Mouse (Mus musculus) cerebellum, adult 2 months (tissue): ENCODE measurements around the gene Rgs12. TPM values are rescaled to one million over a fixed set of nuclear protein-coding genes. Genes with fewer than 3 reads are reported as not detected.

Experiments
- DNase-seq, 2 experiments: peaks; one replicate each; pipeline ENCODE4 v3.0.0; 2021
- H3K27ac ChIP-seq: fragments of 200-500 bp; 2 replicates; pipeline ENCODE4 v1.5.1; 2012; ENCODE audit warnings: low read length, control low read depth, inconsistent platforms; ENCODE audit not compliant: insufficient read depth
- H3K27me3 ChIP-seq: fragments of 200-500 bp; 2 replicates; pipeline ENCODE4 v1.6.1; 2012; ENCODE audit warnings: inconsistent platforms, mild to moderate bottlenecking, low read length, moderate library complexity; ENCODE audit not compliant: control insufficient read depth, insufficient read depth
- H3K4me1 ChIP-seq: fragments of 200-500 bp; 2 replicates; pipeline ENCODE4 v1.6.1; 2011; ENCODE audit warnings: low read length; ENCODE audit not compliant: control insufficient read depth, insufficient read depth
- H3K4me3 ChIP-seq: fragments of 200-500 bp; replicated peaks from 2 replicates; pipeline ENCODE3; 2011; ENCODE audit warnings: mild to moderate bottlenecking, low read depth, low read length, control low read depth; ENCODE audit not compliant: insufficient read depth
- CTCF ChIP-seq: fragments of 200-500 bp; IDR thresholded peaks from 2 replicates; pipeline ENCODE4 v1.5.1; 2011; ENCODE audit warnings: low read depth, mild to moderate bottlenecking, control low read depth, low read length, moderate library complexity, borderline replicate concordance; ENCODE audit not compliant: insufficient read depth
- POLR2A ChIP-seq: fragments of 200-500 bp; IDR thresholded peaks from 2 replicates; pipeline ENCODE4 v1.6.1; 2011; ENCODE audit warnings: low read length, control low read depth, borderline replicate concordance; ENCODE audit not compliant: insufficient read depth
- WGBS: fragments of 180-500 bp; shearing (Covaris S2); methylation state at CpG from one replicate; pipeline ENCODE4 v1.1.7; 2018; 5-methylcytosine and 5-hydroxymethylcytosine counted together
- polyA plus RNA-seq: library from polyadenylated mRNA; depleted of rRNA; stranded (reverse); fragments of >200 nt; gene quantifications from 2 replicates; pipeline ENCODE4 v1.2.3, GENCODE M21; 2012

Rgs12 gene
- polyA plus RNA-seq, 1 experiment, result 13.0 TPM

GRCm38 (mm10) chr5:34908726-34909633 is 40.3 kb upstream of the Rgs12 start:
- no peak for TF ChIP-seq CTCF
- no peak for TF ChIP-seq POLR2A
- 63% methylated on average over 9 of the region's 9 CpGs for WGBS
- peaks cover 2% of the 10 kb centered on the region; the same call in 1 of the 2 replicates for H3K4me1 ChIP-seq

GRCm38 (mm10) chr5:34909634-34910503 is 39.4 kb upstream of the Rgs12 start:
- TF ChIP-seq CTCF (no peak), POLR2A (no peak)
- no peak for DNase-seq
- no peak overlapping the region for H3K27ac ChIP-seq
- H3K27me3 ChIP-seq, result no peaks in the 10 kb centered on the region
- WGBS, result 97% methylated on average over 1 of the region's 1 CpGs
- no peak overlapping the region for H3K4me3 ChIP-seq
- peaks cover 2% of the 10 kb centered on the region; the same call in 1 of the 2 replicates for H3K4me1 ChIP-seq

More at GRCm38 (mm10) chr5:34908726-34909633, 40.3 kb upstream of the Rgs12 start:
- H3K27me3 ChIP-seq, result no peaks in the 10 kb centered on the region
- no peak for DNase-seq
- no peak overlapping the region for H3K4me3 ChIP-seq
- H3K27ac ChIP-seq, result no peak overlapping the region

- H3K4me3 ChIP-seq, result no peak overlapping the region
- WGBS, result 88% methylated on average over 4 of the region's 4 CpGs
- H3K27me3 ChIP-seq, result no peaks in the 10 kb centered on the region
- TF ChIP-seq CTCF (no peak), POLR2A (no peak)
- H3K4me1 ChIP-seq, result peaks cover 2% of the 10 kb centered on the region; the same call in 1 of the 2 replicates
- H3K27ac ChIP-seq, result no peak overlapping the region
- no peak for DNase-seq
Measured at GRCm38 (mm10) chr5:34910504-34910815, 38.8 kb upstream of the Rgs12 start.

- no peak overlapping the region for H3K4me3 ChIP-seq
- H3K4me1 ChIP-seq, result peaks cover 2% of the 10 kb centered on the region; the same call in 1 of the 2 replicates
- H3K27ac ChIP-seq, result no peak overlapping the region
- TF ChIP-seq POLR2A (no peak), CTCF (peak; percentile 85)
- peak; percentile 48 to 63 for DNase-seq
- WGBS, result 3% methylated on average over 1 of the region's 1 CpGs
- H3K27me3 ChIP-seq, result no peaks in the 10 kb centered on the region
Measured at GRCm38 (mm10) chr5:34915801-34916200, 33.4 kb upstream of the Rgs12 start.

GRCm38 (mm10) chr5:34917234-34917655 is 32.0 kb upstream of the Rgs12 start:
- no peaks in the 10 kb centered on the region for H3K27me3 ChIP-seq
- H3K4me3 ChIP-seq, result no peak overlapping the region
- no peak overlapping the region for H3K27ac ChIP-seq
- no peak for TF ChIP-seq POLR2A
- no peak for TF ChIP-seq CTCF
- 68% methylated on average over 10 of the region's 10 CpGs for WGBS
- DNase-seq, result no peak
- H3K4me1 ChIP-seq, result peaks cover 2% of the 10 kb centered on the region; the same call in 1 of the 2 replicates

GRCm38 (mm10) chr5:34918785-34919184 is 30.5 kb upstream of the Rgs12 start:
- WGBS, result 87% methylated on average over 3 of the region's 3 CpGs
- Histone ChIP-seq H3K27ac (no peak overlapping the region), H3K27me3 (no peaks in the 10 kb centered on the region)

GRCm38 (mm10) chr5:34922531-34922930 is 26.7 kb upstream of the Rgs12 start:
- Histone ChIP-seq H3K27ac (no peak overlapping the region), H3K27me3 (no peaks in the 10 kb centered on the region), H3K4me3 (no peak overlapping the region), H3K4me1 (no peaks in the 10 kb centered on the region)
- TF ChIP-seq POLR2A (no peak), CTCF (0 out of 2 replicates have a peak, but pooled peaks have one; percentile 1)
- no peak for DNase-seq
- 29% methylated on average over 6 of the region's 6 CpGs for WGBS

More at GRCm38 (mm10) chr5:34918785-34919184, 30.5 kb upstream of the Rgs12 start:
- DNase-seq, result no peak
- no peak for TF ChIP-seq POLR2A
- no peak for TF ChIP-seq CTCF
- no peak overlapping the region for H3K4me3 ChIP-seq
- no peaks in the 10 kb centered on the region for H3K4me1 ChIP-seq
